Mouse (Mus musculus) embryonic facial prominence, embryonic 15.5 days (tissue): ENCODE results near the gene Srgap1. TPM values are rescaled to one million over a fixed set of nuclear protein-coding genes. Genes with fewer than 3 reads are reported as not detected.
A peak's percentile ranks its signal among the peaks of the same experiment; 100 is the strongest.

Experiments used
- ATAC-seq: fragments of 200-750 bp; cut with Nextera tagmentation; 2 replicates; pipeline ENCODE4 v1.8.0; 2017; ENCODE audit warnings: low read depth, moderate TSS enrichment; ENCODE audit not compliant: insufficient number of reproducible peaks, low FRiP score, low TSS enrichment
- H3K27ac ChIP-seq: fragments of 300-500 bp; sonication (generic); replicated peaks from 2 replicates; pipeline ENCODE4 v1.5.1; 2015; ENCODE audit warnings: mild to moderate bottlenecking, inconsistent platforms
- H3K27me3 ChIP-seq: fragments of 300-500 bp; sonication (generic); 2 replicates; pipeline ENCODE4 v1.6.1; 2015; ENCODE audit warnings: inconsistent platforms
- H3K36me3 ChIP-seq: fragments of 300-500 bp; sonication (generic); 2 replicates; pipeline ENCODE4 v1.6.1; 2015; ENCODE audit warnings: mild to moderate bottlenecking, inconsistent platforms
- H3K4me1 ChIP-seq: fragments of 300-500 bp; sonication (generic); 2 replicates; pipeline ENCODE4 v1.6.1; 2015; ENCODE audit warnings: inconsistent platforms
- H3K4me2 ChIP-seq: fragments of 300-500 bp; sonication (generic); replicated peaks from 2 replicates; pipeline ENCODE4 v1.6.1; 2015; ENCODE audit warnings: mild to moderate bottlenecking, inconsistent platforms
- H3K4me3 ChIP-seq: fragments of 300-500 bp; sonication (generic); replicated peaks from 2 replicates; pipeline ENCODE4 v1.5.1; 2015; ENCODE audit warnings: mild to moderate bottlenecking, inconsistent platforms
- H3K9ac ChIP-seq: fragments of 300-500 bp; sonication (generic); 2 replicates; pipeline ENCODE4 v1.6.1; 2015; ENCODE audit warnings: inconsistent platforms
- H3K9me3 ChIP-seq: fragments of 300-500 bp; sonication (generic); replicated peaks from 2 replicates; pipeline ENCODE4 v1.6.1; 2016; ENCODE audit warnings: inconsistent platforms
- WGBS: fragments of 180-500 bp; shearing (Covaris S2); methylation state at CpG from one replicate; pipeline ENCODE4 v1.1.7; 2015; 5-methylcytosine and 5-hydroxymethylcytosine counted together
- polyA plus RNA-seq: library from polyadenylated mRNA; unstranded; fragments of >200 nt; fragmentation: Nextera tagmentation; extraction: Ambion mirVana; gene quantifications from 2 replicates; pipeline ENCODE4 v1.2.1, GENCODE M21; 2015

Gene Srgap1
- polyA plus RNA-seq, 1 experiment from 2014 or later, result 13.1 TPM

DNA sequence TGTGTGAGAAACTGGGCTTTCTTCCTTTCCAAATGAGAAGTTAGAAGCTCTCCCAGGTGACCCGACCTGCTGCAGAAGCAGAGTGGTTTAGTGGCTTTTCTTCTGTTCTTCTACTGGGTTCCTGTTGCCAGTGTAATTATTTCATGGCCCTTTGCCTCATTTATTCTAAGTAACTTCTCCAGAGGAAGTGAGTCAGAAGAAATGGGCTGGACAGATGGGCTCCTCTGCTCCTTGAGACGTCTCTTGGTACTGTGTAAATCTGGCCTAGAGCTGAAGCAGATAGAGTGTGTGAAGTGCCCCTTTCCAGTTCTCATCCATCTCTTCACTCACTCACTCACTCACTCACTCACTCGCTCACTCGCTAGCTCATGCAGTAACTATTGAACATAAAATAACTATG is 290.4 kb downstream of the Srgap1 start:
- no peaks in the 10 kb centered on the region for H3K27me3 ChIP-seq
- 74% methylated on average over 4 of the region's 4 CpGs for WGBS
- no peak for ATAC-seq

GRCm38 (mm10) chr10:121755822-121756221 is 291.3 kb downstream of the Srgap1 start:
- H3K27ac ChIP-seq, result no peak overlapping the region
- no peaks in the 10 kb centered on the region for H3K27me3 ChIP-seq
- H3K4me2 ChIP-seq, result no peak overlapping the region
- WGBS, result 17% methylated on average over 1 of the region's 1 CpGs
- H3K36me3 ChIP-seq, result peaks cover 1% of the 10 kb centered on the region; the same call in 1 of the 2 replicates
- H3K9me3 ChIP-seq, result no peaks in the 10 kb centered on the region
- no peak overlapping the region for H3K9ac ChIP-seq
- no peaks in the 10 kb centered on the region for H3K4me1 ChIP-seq
- ATAC-seq, result no peak
- H3K4me3 ChIP-seq, result no peak overlapping the region

More for the DNA sequence above, 290.4 kb downstream of the Srgap1 start:
- Histone ChIP-seq H3K9ac (no peak overlapping the region), H3K4me1 (no peaks in the 10 kb centered on the region), H3K4me2 (no peak overlapping the region), H3K27ac (no peak overlapping the region), H3K4me3 (no peak overlapping the region), H3K36me3 (no peaks in the 10 kb centered on the region; the same call in 1 of the 2 replicates), H3K9me3 (no peaks in the 10 kb centered on the region)

- H3K4me2 ChIP-seq, result no peak overlapping the region
- peaks cover 10% of the 10 kb centered on the region for H3K36me3 ChIP-seq
- 75% methylated on average over 5 of the region's 5 CpGs for WGBS
- no peaks in the 10 kb centered on the region for H3K27me3 ChIP-seq
- H3K4me1 ChIP-seq, result no peaks in the 10 kb centered on the region
- no peak for ATAC-seq
- no peak overlapping the region for H3K4me3 ChIP-seq
- no peak overlapping the region for H3K9ac ChIP-seq
- H3K9me3 ChIP-seq, result no peaks in the 10 kb centered on the region
- no peak overlapping the region for H3K27ac ChIP-seq
Measured at GRCm38 (mm10) chr10:121754237-121754636, 292.9 kb downstream of the Srgap1 start.

GRCm38 (mm10) chr10:121750175-121750574 is 296.9 kb downstream of the Srgap1 start:
- Histone ChIP-seq H3K4me1 (0 out of 2 replicates have a peak, but pooled peaks cover 7% of the 10 kb centered on the region), H3K4me3 (no peak overlapping the region), H3K9ac (no peak overlapping the region), H3K9me3 (no peaks in the 10 kb centered on the region), H3K27me3 (no peaks in the 10 kb centered on the region), H3K4me2 (no peak overlapping the region), H3K27ac (no peak overlapping the region), H3K36me3 (peaks cover 30% of the 10 kb centered on the region)
- WGBS, result 89% methylated on average over 12 of the region's 12 CpGs
- no peak for ATAC-seq

DNA sequence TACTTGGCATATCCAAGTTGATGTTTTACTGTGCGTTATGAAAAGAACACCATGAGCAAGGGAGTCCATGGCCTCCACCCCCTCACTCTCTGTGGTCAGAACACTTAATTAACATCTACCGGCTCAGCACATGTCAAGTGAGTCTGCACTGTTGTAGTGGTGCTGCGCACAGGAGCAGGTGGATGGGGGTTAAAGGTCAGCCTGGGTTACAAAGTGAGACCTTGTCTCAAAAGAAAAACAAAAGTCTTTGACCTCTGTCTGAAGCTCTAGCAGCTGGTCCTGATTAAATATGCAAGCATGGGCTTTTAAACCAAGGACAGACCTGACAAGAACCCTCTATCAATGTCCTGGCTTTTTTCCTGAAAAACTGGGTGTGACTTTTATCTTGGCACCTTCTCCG is 304.8 kb downstream of the Srgap1 start:
- Histone ChIP-seq H3K4me2 (no peak overlapping the region), H3K9me3 (no peaks in the 10 kb centered on the region), H3K36me3 (peaks cover 16% of the 10 kb centered on the region; the same call in 1 of the 2 replicates), H3K27me3 (no peaks in the 10 kb centered on the region), H3K27ac (no peak overlapping the region), H3K4me3 (no peak overlapping the region), H3K4me1 (0 out of 2 replicates have a peak, but pooled peaks cover 4% of the 10 kb centered on the region), H3K9ac (no peak overlapping the region)
- ATAC-seq, result no peak
- WGBS, result 40% methylated on average over 4 of the region's 4 CpGs

GRCm38 (mm10) chr10:121739548-121740505 is 307.3 kb downstream of the Srgap1 start, which contains the start of gene BC048403:
BC048403 (plus strand) TSS chr10:121739937.
- no peaks in the 10 kb centered on the region for H3K36me3 ChIP-seq
- H3K4me3 ChIP-seq, result peak within 1 kb of the TSS; percentile 67
- no peaks in the 10 kb centered on the region for H3K27me3 ChIP-seq
- H3K9me3 ChIP-seq, result no peaks in the 10 kb centered on the region
- H3K27ac ChIP-seq, result 0 out of 2 replicates have a peak within 1 kb of the TSS, but pooled peaks have one; percentile 1
- under 1% methylated on average over 68 of the region's 68 CpGs for WGBS
- 0 out of 2 replicates have a peak, but pooled peaks cover 4% of the 10 kb centered on the region for H3K4me1 ChIP-seq
- H3K9ac ChIP-seq, result peak within 1 kb of the TSS; percentile 60
- peak; percentile 85 for ATAC-seq
- peak within 1 kb of the TSS; percentile 87 for H3K4me2 ChIP-seq

DNA sequence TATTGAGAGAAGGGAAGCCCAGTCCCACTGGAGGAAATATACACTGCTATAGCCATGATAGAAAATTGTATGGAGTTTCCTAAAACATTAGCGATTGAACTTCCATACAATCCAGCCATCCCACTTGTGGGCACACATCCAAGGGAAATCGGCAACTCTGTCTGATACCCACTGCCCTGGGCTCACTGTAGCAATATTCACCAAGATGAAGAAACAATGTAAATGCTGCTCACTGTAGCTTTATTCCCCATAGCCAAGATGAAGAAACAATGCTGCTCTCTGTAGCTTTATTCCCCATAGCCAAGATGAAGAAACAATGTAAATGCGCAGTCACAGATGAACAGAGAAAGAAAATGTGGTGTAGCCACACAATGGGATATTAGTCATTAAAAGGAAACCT is 309.9 kb downstream of the Srgap1 start:
- Histone ChIP-seq H3K4me1 (0 out of 2 replicates have a peak, but pooled peaks cover 4% of the 10 kb centered on the region), H3K4me2 (no peak overlapping the region), H3K27ac (no peak overlapping the region), H3K27me3 (no peaks in the 10 kb centered on the region), H3K36me3 (no peaks in the 10 kb centered on the region), H3K4me3 (no peak overlapping the region), H3K9ac (no peak overlapping the region), H3K9me3 (no peaks in the 10 kb centered on the region)
- no peak for ATAC-seq
- WGBS, result 77% methylated on average over 3 of the region's 3 CpGs

DNA sequence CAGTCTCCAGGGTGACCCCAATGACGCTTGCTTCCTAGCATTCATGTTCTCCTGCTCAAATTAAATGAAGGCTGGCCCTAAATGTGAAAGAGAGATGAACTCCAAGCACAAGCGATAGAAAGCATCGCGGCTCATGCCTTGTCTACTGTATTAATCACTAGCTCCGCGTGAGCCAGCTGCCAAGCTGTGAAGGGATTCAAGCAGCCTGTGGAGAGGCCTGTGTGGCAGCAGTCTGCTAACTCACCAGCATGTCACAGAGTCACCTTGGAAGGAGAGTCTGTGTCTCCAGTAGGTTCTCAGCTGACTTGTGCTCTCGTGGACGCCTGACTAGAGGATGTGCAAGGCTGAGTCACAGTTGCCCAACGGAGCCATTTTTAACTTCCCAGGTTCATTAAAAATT is 314.6 kb downstream of the Srgap1 start:
- ATAC-seq, result no peak
- 86% methylated on average over 9 of the region's 9 CpGs for WGBS
- no peak overlapping the region for H3K9ac ChIP-seq
- no peaks in the 10 kb centered on the region for H3K36me3 ChIP-seq
- H3K9me3 ChIP-seq, result no peaks in the 10 kb centered on the region
- H3K4me3 ChIP-seq, result no peak overlapping the region
- no peaks in the 10 kb centered on the region for H3K27me3 ChIP-seq
- H3K27ac ChIP-seq, result no peak overlapping the region
- H3K4me1 ChIP-seq, result no peaks in the 10 kb centered on the region
- no peak overlapping the region for H3K4me2 ChIP-seq

GRCm38 (mm10) chr10:121731048-121731725 is 315.9 kb downstream of the Srgap1 start:
- Histone ChIP-seq H3K27ac (no peak overlapping the region), H3K4me1 (no peaks in the 10 kb centered on the region), H3K9me3 (no peaks in the 10 kb centered on the region), H3K36me3 (no peaks in the 10 kb centered on the region), H3K27me3 (no peaks in the 10 kb centered on the region), H3K9ac (no peak overlapping the region), H3K4me2 (no peak overlapping the region), H3K4me3 (no peak overlapping the region)
- 82% methylated on average over 8 of the region's 8 CpGs for WGBS
- no peak for ATAC-seq
